Mouse (Mus musculus): ENCODE results near the gene Vax2.

Vax2 gene

DNA sequence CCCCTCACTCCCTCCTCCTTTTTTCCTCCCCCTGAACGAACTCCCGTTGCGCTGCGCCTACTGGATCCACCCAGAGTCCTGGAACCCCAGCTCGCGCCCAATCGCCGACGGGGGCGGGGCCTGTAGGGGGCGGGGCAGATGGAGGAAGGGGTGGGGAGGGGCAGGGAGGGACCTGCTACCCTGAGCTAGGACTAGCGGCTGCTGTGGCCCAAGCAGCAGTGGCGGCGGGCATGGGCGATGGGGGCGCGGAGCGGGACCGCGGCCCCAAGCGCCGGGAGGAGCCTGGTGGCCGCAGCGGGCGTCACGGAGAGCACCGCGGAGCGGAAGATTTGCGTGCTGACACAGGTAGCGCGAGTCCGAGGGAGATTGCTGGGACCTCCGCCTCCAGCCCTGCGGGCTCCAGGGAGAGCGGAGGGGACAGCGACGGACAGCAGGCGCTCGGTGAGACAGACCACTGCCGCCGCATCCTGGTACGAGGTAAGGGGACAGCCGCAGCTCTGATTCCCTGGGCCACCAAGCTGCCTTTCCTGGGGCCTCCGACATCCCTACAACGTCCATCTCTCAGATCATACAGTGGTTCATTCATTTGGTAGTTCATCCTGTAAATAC is at the start of gene Vax2:
TSS of gene Vax2 (plus strand) at position 198 of the 609 bp plus-strand sequence.
- DNase-seq: peak; percentile 24 to 39

DNA sequence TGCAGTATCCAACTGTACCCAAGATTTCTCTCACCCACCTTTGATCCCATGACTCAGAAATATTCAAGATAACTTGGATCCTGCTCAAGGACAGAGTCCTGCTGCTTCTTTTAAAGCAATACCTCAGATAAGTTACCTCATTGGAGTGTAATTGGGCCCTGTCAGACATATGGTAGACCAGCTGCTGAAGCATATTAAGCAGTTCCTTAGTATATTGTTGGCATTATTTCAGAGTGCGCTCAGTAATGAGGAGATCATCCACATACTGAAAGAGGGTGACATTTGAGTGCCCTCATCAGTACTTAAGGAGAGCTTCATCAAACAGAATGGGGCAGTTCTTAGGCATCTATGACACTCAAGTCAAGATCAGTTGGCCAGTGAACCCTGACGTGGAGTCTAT is 46.1 kb upstream of the Vax2 start:
- no peak for DNase-seq

DNA sequence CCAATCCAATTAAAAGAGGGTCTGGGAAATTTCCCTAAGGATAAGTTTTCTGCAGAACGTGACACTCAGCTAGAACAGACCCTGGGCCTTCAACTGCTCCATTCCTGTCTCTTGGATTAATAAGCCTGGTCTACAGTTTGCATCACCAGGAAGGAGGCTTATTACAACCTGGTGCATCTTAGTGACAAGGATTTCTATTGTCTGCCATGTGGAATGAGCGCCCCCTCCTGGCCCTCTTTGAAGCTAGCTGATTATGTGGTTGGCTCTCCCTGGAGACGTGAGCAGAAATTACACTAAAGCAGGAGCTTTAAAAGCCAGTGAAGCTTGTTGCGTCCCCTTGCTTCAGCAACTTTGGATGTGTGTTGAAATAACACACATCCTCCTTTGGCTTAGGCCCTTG is 37.7 kb upstream of the Vax2 start:
- peak; percentile 10 to 66 for DNase-seq

DNA sequence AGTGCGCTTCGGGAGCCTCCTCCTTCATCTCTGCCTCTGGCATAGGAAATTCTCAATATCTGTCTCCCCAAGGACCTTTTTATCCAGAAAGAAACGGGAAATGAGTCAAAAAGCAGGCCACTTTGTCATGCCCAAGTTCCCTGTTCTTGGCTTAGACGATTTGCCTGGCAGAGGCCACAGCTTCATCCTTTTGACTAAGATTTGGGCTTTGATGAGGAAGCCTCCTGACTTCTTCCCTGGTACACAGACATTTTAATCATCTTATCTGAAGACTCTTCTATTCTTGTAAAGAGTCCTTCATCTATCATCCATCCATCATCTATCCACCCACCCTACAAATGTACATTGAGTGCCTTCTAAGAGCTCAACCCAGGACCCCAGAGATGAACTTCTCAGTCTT is 33.3 kb upstream of the Vax2 start, which contains the start of gene Cd207:
TSS of gene Cd207 (minus strand) at position 101 of the 400 bp plus-strand sequence.
- no peak for DNase-seq

DNA sequence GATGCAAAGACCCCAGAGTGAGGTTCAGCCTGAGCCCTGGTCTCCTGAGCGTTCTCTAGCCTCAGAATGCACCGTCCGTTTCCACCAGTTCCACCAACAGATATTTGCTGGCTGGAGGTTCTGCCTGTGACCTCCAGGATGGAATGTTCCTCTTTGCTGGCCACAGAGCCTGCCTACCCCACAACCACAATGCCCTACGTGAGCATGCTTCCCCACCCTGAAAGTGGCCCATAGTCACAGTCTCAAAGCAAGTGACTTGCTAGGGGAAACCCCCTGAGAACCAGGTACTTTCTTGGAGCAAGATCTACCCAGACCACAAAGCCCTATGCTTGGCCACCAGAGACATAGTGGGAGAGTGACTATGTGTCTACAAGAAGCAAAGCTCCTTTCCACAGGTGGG is 21.7 kb upstream of the Vax2 start:
- no peak for DNase-seq

DNA sequence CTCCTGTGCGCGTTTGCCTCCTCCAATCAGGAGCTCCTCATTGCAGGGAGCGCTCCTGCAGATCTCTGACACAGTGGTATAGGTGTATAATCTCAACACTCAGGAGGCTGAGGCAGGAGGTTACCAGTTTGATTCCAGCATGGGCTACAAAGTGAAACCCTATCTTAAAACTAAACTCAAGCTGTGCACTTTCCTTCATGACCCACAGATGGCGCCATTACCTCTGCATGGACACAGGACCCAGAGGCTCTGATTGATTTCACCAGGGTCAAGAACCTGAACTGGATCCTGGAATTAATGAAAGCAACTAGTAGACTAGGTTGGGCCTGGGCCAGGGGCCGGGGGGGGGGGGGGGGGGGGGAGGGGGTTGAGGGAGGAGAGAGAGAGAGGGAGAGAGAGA is 20.8 kb upstream of the Vax2 start:
- peak in 1 of 2 experiments; percentile 38 for DNase-seq

DNA sequence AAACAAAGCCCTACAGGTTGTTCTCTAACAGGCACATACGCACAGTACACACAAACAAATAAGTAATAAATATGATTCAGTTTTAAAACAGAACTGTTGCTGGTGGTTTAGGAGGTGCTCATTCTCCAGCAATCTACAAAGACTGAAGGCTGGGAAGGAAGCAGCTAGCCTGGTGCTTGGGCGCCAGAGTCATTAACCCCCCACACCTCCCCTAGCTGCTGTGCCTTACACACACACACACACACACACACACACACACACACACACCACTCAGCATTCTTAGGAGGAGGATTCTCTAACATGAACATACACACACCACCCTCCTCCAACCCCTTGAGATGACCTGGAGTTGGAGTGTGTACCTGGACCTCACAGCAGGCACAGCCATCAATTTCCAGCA is 20.1 kb upstream of the Vax2 start:
- DNase-seq: no peak

DNA sequence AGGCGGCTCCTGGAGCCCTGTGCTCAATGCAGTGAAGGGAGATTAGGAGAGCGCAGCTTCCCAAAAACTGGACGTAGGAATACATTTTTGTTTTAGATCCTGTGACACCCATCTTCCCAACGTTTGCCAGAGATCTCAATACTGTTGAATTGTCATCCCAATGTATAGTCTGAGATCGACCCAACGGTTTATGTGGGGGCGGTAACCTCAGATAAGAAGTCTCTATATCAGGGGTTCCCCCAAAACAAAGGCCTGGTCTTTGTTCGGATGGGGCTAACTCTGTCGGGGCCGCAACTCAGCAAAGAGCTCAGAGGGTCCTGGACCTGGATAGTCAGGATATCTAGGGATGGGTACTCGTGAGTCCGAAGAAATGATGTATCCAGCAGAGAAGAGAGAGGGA is 18.1 kb upstream of the Vax2 start:
- DNase-seq: no peak

DNA sequence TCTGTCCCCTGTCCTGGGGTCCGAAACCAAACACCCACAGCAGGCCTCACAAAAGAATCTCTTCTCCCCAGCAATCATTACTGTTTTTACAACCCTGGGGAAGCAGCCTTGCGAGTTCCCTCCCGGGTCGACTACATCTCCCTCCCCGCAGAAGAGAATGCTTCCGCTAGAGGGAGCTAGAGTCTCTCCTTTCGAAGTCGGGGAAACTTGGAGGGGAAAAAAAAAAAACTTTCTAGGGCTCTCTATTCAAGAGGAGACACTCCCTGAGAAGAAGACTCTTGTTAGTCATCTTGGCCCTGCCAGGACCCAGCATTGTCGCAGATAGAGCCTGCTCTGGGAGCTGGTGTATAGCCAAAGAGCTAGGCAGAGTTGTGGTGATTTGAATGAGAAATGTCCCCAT is 17.2 kb upstream of the Vax2 start:
- DNase-seq: peak in 1 of 2 experiments; percentile 31

DNA sequence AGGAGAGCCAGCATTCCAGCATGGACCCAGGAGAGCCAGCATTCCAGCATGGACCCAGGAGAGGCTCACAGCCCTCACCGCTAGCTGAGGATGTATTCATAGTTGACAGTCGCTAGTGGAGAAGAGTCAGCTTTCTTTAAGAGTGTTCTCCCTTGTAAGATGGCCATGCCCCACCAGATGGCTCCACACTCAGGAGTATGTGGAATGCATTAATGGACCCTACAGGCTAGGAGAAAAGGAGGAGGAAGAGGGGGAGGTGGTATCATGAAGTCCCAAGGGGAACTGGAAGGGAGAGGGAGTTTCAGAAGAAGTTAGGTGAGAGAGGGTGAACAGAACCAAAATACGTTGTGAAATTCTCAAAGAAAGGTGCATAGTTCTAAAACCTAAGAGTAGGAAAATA is 15.3 kb upstream of the Vax2 start:
- no peak for DNase-seq

DNA sequence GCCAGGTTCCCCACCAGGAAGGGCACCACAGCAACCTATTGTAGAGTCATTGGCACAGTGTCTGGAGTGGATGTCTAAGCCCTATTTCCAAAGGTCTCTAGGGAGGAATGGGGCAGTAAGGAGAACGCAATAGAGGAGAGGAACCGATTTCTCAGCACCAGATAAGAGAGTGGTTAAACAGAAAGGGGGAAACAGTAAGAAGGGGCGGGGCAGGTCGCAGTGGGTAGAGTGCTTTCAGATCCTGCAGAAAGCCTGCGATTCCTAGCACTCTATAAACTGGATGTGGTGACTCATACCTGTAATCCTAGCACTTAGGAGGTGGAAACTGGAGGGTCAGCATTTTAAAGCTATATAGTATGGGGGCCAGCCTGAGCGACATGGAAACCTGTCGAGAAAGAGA is 14.4 kb upstream of the Vax2 start:
- DNase-seq: no peak

DNA sequence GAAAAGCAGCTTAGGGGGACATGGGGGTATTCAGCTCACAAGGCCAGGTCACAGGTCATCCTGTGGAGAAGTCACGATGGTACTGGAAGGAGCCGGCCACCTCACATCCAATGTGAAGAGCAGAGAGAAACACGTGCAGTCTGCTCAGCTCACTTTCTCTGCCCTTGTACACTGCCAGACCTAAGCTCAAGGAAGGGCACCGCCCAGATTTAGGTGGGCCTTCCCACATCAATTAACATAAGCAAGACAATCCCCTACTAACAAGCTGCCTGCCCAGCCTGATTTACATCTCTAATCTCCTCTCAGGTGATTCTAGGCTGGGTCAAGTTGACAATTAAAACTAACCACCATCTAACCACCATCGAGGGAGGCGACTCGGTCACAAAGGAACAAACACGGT is 13.1 kb upstream of the Vax2 start:
- no peak for DNase-seq

DNA sequence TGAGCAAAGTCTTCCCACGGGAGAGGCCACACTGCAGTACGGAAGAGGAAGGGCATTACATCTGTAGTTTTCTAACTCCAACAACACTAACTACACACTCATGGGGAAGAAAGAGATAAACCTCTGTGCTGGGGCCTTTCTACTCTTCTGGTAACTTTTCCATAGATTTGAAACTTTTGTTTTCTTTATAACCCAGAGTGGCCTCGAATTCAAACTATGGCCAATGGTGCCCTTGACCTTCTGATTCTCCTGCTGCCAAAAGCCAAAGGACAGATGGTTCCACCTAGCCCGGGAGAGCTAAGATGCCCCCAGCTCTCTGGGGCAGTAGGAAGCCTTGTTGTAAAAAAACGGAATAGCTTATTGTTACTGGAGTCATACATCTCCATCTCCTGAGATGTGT is 11.1 kb upstream of the Vax2 start:
- DNase-seq: no peak

DNA sequence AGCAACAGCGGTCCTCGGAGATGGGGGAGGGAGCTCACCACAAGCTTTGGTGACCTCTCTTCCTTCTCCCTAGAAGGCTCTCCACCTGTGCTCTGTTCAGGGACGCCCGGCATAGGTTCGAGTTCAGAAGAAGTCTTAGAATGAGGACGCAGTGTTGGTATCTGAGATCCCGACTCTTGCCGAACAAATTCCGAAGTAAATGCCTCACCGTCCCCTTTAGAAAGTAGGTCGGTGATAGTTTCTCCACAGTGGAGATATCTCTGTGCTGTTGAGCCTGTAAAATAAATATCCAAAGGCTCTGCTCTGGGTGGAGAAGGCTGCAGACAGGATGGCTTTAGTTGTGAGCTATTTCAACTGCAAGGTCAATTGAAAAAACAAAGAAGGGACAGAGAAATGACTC is 10.1 kb upstream of the Vax2 start:
- DNase-seq: no peak

DNA sequence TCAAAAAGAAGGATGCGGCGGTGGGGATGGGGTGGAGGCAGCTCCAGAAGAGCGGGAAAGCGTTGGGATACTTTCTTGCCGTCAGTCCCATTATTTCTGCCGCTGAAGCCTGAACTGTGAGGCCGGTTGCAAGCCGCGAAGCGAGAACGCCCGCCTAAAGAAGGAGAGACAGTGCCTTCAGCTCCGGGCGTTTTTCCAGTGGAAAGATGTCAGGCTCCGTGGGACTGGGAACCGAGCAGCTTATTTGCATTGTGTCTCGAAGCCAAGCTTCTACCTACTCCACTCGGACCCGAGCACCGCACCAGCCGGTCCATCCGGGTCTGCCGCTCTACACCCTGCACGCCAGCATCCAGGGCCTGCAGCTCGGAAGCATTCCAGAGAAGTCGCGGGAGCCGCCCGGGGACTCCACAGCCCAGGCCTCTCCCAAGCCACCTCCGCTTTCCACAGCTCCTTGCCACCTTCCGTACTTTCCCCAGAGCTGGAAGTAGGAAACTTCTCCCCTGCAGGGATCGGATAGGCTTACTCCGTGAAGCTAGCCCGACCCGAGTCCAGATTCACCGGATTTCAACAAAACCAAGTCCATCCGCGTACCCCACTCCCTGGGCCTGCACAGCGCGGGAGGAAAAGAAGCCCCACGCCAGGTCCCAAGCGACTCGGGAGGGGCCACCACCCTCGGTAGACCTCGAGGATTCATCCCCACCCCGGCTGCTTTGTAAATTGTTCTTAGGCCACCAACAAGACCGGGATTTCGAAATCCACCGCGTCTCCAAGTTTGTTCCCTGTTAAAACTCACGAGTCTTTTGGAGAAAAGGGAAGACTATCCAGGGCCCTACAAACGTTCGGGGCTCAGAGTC is 8.7 kb upstream of the Vax2 start:
- no peak for DNase-seq

DNA sequence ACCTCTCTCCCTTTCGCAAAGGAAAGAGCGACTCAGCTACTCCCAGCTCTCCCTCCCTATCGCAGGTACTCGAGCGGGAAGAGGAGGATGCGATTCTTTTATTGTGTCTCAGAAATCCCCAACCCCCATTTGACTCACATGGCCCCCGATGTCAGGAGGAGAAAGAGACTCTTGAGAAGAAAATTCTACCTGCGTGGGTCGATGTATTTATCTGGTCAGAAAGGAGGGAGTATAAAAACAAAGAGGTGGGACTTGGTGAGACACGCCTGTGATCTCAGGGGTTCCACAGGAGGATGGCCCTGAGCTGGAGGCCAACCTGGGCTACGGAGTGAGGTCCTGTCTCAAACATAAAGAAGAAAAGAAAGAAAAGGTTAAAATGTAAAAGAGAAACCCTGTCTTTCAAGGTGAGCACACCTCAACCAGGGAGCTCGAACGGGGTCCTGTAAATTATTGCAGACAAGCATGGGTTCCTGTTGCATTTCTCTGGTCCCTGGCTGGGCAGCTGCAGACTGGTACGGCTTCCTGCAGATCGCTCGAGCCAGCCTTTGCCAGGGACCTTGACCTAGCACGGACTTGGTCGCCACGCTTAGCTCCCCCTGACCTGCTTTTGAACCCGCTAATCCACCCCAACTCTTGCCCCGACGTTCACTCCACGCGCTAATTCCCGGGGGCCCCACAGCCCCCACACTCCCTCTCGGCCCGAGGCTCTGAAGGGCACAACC is 7.9 kb upstream of the Vax2 start:
- no peak for DNase-seq

DNA sequence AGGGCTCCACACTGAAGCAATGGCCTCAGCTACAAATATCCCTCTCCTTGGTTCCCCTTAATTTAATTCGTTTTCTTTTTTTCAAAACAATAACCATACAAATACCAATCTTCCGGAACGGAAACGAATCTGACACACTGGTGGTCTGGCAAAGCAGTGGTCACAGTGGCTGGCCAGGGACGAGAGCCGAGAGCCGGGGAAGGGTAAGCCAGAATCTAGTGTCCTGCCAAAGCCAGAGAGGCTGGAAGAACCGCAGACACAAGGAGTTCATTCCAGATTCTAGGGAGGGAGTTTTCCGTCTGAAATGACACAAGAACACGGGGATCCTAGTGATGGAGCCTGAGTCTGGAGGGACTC is 7.4 kb upstream of the Vax2 start:
- no peak for DNase-seq

DNA sequence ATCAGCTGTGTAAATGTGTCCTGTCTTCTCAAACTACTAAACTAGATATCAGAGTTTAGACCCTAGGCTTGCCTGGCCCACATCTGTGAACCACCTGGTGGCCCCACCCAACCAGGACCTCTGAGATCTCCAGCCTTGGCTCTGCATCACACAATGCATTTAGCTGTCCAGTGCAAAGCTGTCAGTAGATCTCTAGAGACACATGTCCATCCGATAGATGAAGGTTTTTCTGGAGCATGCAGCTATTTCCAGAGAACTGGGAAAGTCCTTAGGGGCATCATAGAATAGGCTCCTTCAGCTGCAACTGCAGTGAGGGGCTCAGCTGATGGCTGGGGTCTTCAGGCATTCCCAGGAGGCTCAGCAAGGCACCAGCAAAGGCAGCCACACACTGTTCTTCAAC is 6.8 kb upstream of the Vax2 start:
- no peak for DNase-seq

DNA sequence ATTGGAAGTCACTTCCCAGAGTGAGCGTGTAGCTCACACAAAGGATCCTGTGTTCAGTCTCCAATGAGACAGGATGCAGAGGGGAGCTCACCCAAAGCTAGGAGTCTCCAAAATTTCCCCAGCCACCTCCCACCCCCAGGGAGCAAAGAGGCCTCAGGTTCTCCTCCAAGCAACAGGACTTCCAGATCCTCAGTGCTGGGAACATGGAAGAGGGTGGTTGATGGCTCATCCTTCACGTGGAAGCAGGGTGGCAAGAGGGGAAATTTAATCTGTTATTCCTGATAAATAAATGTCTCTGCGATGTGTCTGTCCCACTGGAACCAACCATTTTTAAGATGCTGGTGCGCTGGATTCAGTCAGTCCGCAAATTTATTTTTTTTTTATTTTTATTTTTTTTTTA is 6.4 kb upstream of the Vax2 start:
- no peak for DNase-seq

DNA sequence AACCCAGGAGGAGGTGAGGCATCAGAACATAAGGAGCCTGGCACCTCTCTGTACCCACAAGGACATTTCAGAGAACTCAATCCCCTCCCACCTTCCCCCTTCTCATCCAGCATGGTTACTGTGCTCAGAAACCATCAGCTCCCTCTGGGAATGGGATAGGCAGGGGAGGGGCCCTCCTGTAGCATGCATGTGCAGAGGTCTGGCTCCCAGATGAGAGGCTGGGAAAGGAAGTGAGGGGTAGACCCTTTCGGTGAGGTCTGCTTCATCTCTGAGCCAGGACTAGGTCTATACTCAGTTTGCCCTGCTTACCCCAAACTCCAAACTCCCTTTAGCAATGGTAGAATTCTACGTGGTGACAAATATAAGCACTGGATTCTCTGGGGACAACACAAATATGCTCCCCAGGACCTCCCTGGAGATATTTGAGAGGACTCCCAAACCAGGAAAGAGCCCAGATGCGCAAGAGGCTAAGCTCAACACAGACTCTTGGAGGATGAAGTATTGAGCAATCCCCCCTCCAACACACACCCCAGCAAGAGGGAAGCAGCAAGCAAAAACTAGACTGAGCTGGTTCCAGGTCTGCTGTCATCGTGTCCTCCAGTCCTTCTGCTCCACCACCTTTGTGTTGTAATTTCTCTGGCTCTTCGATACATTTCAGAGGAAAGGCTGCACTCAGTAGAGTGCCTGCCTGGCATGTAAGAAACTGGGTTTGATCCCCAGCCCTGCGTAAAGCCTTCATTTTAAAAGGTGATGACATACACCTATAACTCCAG is 3.1 kb upstream of the Vax2 start:
- no peak for DNase-seq

DNA sequence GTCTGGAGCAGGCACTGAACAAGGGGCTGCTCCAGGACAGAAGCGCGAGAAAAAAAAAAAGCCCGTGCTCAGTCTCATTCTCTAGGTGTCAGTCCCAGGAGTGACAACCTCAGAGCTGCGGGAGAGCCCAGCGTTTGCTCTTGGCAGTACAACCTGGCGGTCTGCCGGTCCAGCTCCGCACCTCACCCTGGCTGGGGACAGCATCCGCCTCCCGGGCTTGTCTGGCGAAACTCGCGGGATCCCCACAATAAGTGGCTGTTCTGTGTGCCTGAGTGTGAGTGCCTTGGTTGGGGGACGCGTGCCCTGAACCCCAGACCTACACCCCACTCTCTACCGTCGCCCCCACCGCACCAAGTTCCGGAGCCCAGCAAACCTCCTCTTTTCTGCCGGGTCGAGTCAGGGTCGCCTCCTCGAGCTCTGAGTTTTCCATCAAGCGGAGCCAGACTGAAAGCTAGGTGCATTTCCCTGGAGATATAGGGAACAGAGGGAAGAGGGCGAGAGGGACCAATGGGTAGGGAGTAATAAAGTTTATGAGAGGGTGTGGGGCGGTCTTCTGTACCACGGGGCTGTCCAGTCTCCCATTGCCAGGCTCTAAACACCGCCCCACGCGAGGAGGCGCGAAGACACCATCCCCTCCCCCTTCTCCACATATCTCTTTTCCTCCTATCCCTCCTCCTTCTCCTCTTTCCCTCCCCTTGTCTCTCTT is 550 bp upstream of the Vax2 start:
- DNase-seq: no peak

DNA sequence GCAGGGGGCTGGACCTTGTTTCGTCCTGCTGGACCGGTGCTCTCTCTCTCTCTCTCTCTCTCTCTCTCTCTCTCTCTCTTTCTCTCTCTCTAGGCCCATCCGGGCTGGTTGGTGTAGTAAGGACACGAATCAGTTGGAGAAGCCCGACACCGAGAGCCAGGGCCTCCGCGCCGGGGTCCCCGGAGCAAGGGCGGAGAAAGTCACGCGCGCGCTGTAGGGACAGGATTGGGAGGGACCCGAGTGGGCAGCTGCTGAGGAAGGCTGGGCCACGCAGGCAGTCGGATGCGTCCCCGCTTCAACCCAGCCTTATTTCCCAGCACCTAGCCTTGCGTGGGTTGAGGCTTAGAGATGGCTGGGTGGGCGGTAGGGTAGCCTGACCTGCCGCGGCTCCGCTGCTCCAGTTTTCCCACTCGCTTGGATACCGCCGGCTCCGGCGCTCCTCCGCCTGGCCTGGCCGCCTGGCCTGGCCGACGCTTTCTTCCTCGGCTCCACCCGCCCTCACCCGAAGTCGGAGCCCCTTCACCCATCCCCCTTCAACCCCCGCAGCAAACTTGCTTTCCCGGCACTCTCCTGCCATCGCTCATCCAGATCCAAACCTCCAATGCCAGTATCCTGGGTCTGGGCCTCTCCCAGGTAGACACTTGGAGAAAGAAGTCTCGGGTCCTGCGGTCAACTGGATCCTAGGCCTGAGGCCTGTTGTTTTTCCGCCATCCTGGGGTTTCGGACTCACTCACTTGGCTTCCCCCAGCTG is 836 bp downstream of the Vax2 start:
- DNase-seq: no peak
